Mouse (Mus musculus) megakaryocyte, adult 5-6 weeks (primary cell): ENCODE measurements around the gene Evl. TPM values are rescaled to one million over a fixed set of nuclear protein-coding genes. Genes with fewer than 3 reads are reported as not detected.
"Not testable (repeated sequence)": the region's sequence is repeated elsewhere in the genome, so short reads cannot be mapped to it uniquely, and the experiment has no call there.

Source experiments
- ATAC-seq: 2 replicates; pipeline ENCODE4 v1.8.0; 2016; ENCODE audit warnings: mild to moderate bottlenecking, inconsistent platforms; ENCODE audit not compliant: poor library complexity, severe bottlenecking
- total RNA-seq, 2 experiments: library from RNA; stranded (forward) in 1 of 2; stranded (reverse) in 1 of 2; fragments of 153-499, 151-499 nt in 1 of 2; fragments of 221-1000, 200-1000 nt in 1 of 2; gene quantifications; 2 replicates each; pipeline versions ENCODE4 v1.2.3 to v1.2.4; 2015 to 2017

Gene Evl
- total RNA-seq, 2 experiments from 2014 or later, result 109 to 153 TPM

GRCm38 (mm10) chr12:108693592-108693991 is 139.1 kb downstream of the Evl start:
- no peak for ATAC-seq

GRCm38 (mm10) chr12:108694223-108694622 is 139.7 kb downstream of the Evl start:
- no peak for ATAC-seq

GRCm38 (mm10) chr12:108698697-108699471 is 144.4 kb downstream of the Evl start:
- no peak for ATAC-seq

DNA sequence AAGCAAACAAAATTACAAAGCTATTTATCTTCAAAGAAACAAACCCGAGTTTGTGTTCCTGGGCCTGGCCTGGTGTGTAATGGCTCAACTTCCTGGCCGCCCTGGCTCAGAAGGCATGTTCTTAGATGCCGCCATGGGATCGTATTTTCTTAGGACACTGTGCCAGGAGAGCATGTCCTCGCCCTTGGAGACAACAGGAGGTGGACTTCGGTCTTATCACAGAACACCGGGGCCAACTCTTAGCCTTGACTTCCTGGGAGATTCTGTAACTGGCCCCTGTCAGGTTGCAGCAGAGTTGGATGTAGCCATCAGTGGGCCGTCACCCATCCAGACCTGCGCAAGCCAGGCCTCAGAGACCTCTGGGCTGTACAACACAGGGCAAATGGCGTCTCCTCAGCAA is 145.1 kb downstream of the Evl start:
- no peak; the same call in 1 of the 2 replicates for ATAC-seq

DNA sequence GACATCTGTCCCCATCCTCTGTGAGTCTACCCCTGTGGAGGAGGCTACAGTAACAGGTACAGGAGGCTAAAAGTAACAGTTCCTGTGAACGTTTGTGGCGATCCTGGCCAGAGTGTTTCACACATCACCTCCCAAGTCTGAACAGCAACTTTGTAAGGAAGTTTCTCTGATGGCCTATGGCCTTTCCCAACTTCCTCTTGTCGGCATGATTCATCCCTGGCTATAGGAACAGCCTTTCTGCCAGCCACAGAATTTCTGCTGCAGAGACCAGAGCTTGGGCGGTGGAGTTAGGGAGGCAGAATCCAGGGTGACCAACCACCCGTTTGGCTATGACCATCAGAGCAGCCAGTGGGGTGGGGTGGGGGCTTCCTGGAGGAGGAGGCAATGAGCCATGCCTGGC is 145.5 kb downstream of the Evl start:
- ATAC-seq, result peak; percentile 75

- 0 out of 2 replicates have a peak, but pooled peaks have one; percentile 23 for ATAC-seq
Observed at GRCm38 (mm10) chr12:108701221-108701620, 146.7 kb downstream of the Evl start.

- ATAC-seq, result no peak
Observed at GRCm38 (mm10) chr12:108702185-108702584, 147.7 kb downstream of the Evl start, which contains the start of gene Degs2. Gene Degs2, minus strand, starts transcription at chr12:108702315.

- no peak for ATAC-seq
Observed at GRCm38 (mm10) chr12:108705486-108705885, 151.0 kb downstream of the Evl start.

- ATAC-seq, result no peak
Observed at GRCm38 (mm10) chr12:108706129-108706528, 151.6 kb downstream of the Evl start.

- no peak for ATAC-seq
Observed at GRCm38 (mm10) chr12:108709386-108709785, 154.9 kb downstream of the Evl start.

GRCm38 (mm10) chr12:108709964-108710765 is 155.6 kb downstream of the Evl start:
- ATAC-seq, result no peak

- no peak for ATAC-seq
Observed at GRCm38 (mm10) chr12:108710861-108711615, 156.5 kb downstream of the Evl start.

GRCm38 (mm10) chr12:108712481-108712880 is 158.0 kb downstream of the Evl start:
- no peak for ATAC-seq

DNA sequence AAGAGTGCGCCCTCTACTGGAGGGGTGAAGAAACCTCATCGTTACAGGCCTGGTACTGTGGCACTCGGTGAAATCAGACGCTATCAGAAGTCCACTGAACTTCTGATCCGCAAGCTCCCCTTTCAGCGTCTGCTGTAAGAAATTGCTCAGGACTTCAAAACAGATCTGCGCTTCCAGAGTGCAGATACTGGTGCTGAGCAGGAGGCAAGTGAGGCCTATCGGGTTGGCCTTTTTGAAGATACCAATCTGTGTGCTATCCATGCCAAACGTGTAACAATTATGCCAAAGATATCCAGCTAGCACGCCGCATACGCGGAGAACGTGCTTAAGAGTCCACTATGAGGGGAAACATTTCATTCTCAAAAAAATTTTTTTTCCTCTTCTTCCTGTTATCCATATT is 159.5 kb downstream of the Evl start:
- ATAC-seq, result not testable (repeated sequence)

DNA sequence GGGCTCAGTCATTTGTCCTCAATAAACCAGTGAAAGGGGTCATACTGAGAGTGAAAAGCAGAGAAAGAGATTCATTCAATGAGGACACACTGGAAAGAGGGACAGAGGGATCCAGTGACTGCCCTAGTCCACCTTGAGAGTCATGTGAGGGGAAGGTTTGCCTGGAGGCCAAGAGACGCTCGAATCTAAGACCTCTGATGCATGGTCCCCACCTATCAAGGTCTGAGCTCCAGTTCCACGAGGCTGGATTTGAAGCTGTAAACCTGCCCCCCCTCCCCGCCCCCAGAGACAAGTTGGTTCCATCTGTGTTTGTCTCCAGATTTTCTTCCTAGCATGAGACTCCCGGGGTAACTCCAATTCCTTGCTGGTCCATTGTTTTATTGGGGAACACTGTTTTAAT is 161.3 kb downstream of the Evl start:
- no peak for ATAC-seq

- ATAC-seq, result no peak
Observed at GRCm38 (mm10) chr12:108718485-108718884, 164.0 kb downstream of the Evl start.

DNA sequence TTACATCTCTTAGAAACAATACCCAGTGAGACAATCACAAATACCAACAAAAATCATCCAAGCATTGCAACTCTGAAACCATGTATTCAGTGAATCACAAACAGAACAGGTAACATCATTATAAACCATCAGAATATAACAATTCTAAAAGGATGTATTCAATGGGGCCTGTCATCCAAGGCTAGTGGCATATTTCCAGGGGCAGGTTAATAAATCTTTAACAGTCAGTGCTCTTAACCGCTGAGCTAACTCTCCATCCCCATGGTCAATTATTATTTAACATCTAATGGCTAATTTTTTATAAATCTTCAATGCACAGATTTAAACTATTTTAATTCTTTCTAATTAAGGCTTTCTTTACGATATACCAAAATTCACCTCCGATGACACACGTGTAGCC is 167.9 kb downstream of the Evl start:
- no peak for ATAC-seq

DNA sequence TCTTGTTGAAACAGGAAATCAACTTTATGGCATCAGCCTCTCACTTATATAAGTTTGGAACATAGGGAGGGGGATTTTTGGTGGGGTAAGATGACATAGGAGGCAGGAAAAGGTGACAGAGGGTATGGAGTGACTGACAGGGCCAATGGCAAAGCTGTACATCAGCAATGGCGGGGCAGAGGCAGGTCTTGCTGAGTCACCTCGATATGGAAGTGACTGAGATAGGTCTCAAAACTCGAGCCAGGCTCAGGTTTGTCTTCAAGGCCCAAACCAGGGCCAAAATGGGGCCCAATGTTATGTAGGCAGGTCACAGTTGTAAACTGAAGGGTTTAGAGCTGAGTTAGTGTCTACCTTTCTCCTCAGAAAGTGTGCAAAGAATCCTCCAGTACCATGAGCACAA is 169.3 kb downstream of the Evl start:
- no peak for ATAC-seq

- ATAC-seq, result no peak
Observed at GRCm38 (mm10) chr12:108734386-108734785, 179.9 kb downstream of the Evl start.

DNA sequence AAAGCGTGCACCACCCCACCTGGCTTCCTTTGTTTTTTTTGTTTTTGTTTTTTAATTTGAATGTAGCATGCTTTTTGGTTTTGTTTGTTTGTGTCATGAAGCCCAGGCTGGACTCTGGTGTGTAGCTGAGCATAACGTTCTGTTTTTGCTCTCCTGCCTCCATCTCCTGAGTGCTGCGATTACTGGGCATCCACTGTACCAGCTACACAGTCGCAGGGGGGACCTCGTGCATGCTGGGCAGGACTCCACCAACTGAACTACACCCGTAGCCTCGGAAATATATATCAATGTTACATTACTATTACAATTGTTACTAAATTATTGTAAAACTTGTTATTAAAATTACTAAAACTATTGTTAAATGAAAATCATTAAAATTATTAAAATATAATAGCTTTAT is 183.3 kb downstream of the Evl start:
- ATAC-seq, result no peak
